Mouse (Mus musculus) cerebellum, adult 8-10 months (tissue): ENCODE results near the gene Gm11541.
A peak's percentile ranks its signal among the peaks of the same experiment; 100 is the strongest.
"Not testable (repeated sequence)": the region's sequence is repeated elsewhere in the genome, so short reads cannot be mapped to it uniquely, and the experiment has no call there.

Experiments used
- DNase-seq: peaks from one replicate; pipeline ENCODE4 v3.0.0; 2022

Gm11541 gene

GRCm38 (mm10) chr11:94695508-94695907 lies 8.8 kb downstream of the Gm11541 start:
- DNase-seq, result no peak

GRCm38 (mm10) chr11:94692502-94692901 lies 11.8 kb downstream of the Gm11541 start:
- not testable (repeated sequence) for DNase-seq

- DNase-seq, result no peak
These were observed 17.1 kb downstream of the Gm11541 start for GRCm38 (mm10) chr11:94687178-94687577.

GRCm38 (mm10) chr11:94682427-94682826 lies 21.9 kb downstream of the Gm11541 start:
- no peak for DNase-seq

- DNase-seq, result no peak
These were observed 22.7 kb downstream of the Gm11541 start for GRCm38 (mm10) chr11:94681640-94682039.

- DNase-seq, result no peak
These were observed 23.7 kb downstream of the Gm11541 start for GRCm38 (mm10) chr11:94680639-94681038.

- DNase-seq, result no peak
These were observed 26.6 kb downstream of the Gm11541 start for GRCm38 (mm10) chr11:94677607-94678145.

GRCm38 (mm10) chr11:94676754-94677606 lies 27.3 kb downstream of the Gm11541 start, which contains the start of gene Xylt2:
Xylt2 (minus strand) TSS chr11:94677515.
- DNase-seq, result peak; percentile 90

- no peak for DNase-seq
These were observed 28.0 kb downstream of the Gm11541 start for GRCm38 (mm10) chr11:94676308-94676707.

- no peak for DNase-seq
These were observed 28.9 kb downstream of the Gm11541 start for GRCm38 (mm10) chr11:94675446-94675845.

GRCm38 (mm10) chr11:94674984-94675383 lies 29.3 kb downstream of the Gm11541 start:
- no peak for DNase-seq

GRCm38 (mm10) chr11:94665281-94665680 lies 39.0 kb downstream of the Gm11541 start:
- DNase-seq, result no peak

GRCm38 (mm10) chr11:94661344-94661743 lies 43.0 kb downstream of the Gm11541 start:
- DNase-seq, result no peak

GRCm38 (mm10) chr11:94653663-94654436 lies 50.4 kb downstream of the Gm11541 start, which contains the start of the genes Mrpl27 and Eme1:
Mrpl27 (plus strand) TSS chr11:94653767.
Eme1 (minus strand) TSS chr11:94653964.
- DNase-seq, result peak; percentile 87

GRCm38 (mm10) chr11:94652973-94653372 lies 51.3 kb downstream of the Gm11541 start:
- no peak for DNase-seq

- not testable (repeated sequence) for DNase-seq
These were observed 53.1 kb downstream of the Gm11541 start for GRCm38 (mm10) chr11:94651241-94651640.

- no peak for DNase-seq
These were observed 57.8 kb downstream of the Gm11541 start for GRCm38 (mm10) chr11:94646457-94646856.
